Mouse (Mus musculus): Measurements from ENCODE around the gene Pgd. TPM values are rescaled to one million over a fixed set of nuclear protein-coding genes. Genes with fewer than 3 reads are reported as not detected.

Gene Pgd
- polyA plus RNA-seq, 1 experiment from 2014 or later, result 91.1 TPM

DNA sequence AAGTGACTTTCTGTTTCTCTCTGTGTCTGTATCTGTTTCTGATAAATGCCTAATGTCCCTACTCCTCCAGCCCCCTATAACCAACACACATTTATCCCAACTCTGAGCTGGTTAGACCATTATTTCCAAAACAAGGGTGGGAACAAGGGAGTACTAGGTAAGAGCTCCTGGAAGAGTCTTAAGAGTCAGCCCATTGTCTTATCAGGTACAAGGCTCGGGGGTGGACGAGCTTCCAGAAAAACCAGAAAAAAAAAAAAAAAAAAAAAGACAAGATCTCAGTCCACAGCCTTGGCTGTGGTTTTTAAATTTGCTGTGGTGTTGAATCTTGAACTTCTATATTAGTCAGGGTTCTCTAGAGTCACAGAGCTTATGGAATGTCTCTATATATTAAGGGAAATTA, 1.4 kb upstream of the Pgd start:
- Histone ChIP-seq H3K4me2 (peak overlapping the region; percentile 79), H3K9ac (no peak overlapping the region)
- 40% methylated on average over 2 of the region's 2 CpGs for WGBS

DNA sequence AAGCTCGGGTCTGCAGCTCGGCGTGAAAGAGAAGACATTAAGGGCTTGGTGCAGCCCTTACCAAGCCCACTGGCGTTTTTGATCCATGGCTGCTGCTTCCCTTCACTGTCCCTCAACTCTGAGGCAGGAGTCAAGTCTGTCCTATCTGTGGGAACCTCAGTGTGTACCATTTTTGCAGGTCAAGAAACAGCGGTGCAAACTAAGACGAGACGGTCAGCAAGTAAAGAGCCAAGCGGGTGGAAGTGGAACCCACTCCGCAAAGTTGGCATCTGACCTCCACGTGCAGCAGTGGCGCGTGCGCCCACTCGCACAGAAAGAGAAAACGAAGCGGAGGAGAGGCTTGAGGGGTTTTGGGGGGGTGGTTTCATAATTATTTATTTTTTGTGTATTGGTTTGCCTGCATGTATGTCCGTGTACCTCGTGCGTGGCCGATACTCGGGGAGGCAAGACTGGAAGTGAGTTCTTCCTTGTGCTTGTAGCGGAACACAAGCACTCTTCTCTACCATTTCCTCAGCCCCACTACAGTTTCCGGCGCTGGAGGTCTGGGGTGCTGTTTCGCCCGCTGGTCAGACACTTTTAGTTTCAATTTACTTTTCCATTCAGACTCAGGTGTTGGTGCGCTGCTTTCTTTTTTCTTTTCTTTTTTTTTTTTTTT, 513 bp upstream of the Pgd start:
- WGBS, result 1% methylated on average over 27 of the region's 27 CpGs
- Histone ChIP-seq H3K9ac (peak overlapping the region; percentile 69), H3K9me3 (replicated peaks) (no peaks in the 10 kb centered on the region), H3K27me3 (replicated peaks) (no peaks in the 10 kb centered on the region), H3K4me2 (peak overlapping the region; percentile 79), H3K27ac (ENCODE audit: poor library complexity, severe bottlenecking) (peak overlapping the region; percentile 57; the same call in 1 of the 2 replicates), H3K4me1 (replicated peaks) (peaks cover 31% of the 10 kb centered on the region), H3K36me3 (peaks cover 30% of the 10 kb centered on the region), H3K4me3 (peak overlapping the region; percentile 92)
- ATAC-seq (ENCODE audit: insufficient number of reproducible peaks, low FRiP score), result peak; percentile 40; the same call in 1 of the 2 replicates

More for the DNA sequence above, 1.4 kb upstream of the Pgd start:
- ATAC-seq (ENCODE audit: insufficient number of reproducible peaks, low FRiP score), result no peak
- no peak overlapping the region for H3K4me3 ChIP-seq
- H3K36me3 ChIP-seq, result peaks cover 22% of the 10 kb centered on the region
- H3K27ac ChIP-seq (ENCODE audit: poor library complexity, severe bottlenecking), result no peak overlapping the region
- no peaks in the 10 kb centered on the region for H3K27me3 ChIP-seq (replicated peaks)
- H3K9me3 ChIP-seq (replicated peaks), result no peaks in the 10 kb centered on the region
- H3K4me1 ChIP-seq (replicated peaks), result peaks cover 33% of the 10 kb centered on the region

DNA sequence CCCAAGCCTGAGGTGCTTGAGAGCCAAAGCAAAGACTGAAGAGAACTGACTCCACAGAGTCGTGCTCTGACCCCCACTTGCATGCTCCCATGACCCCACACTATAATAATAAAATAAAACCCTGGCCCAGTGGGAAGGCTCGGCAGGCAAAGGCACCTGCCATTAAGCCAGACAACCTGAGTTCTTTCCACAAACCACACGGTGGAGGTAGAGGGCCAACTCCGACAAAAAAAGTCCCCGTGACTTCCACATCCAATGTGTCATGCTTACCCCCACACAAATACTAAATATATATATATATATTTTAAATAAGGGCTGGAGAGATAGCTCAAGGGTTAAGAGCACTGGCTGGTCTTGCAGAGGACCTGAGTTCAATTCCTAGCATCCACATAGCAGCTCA, 2.4 kb downstream of the Pgd start:
- H3K27ac ChIP-seq (ENCODE audit: poor library complexity, severe bottlenecking), result no peak overlapping the region
- WGBS, result 67% methylated on average over 5 of the region's 5 CpGs
- peaks cover 26% of the 10 kb centered on the region for H3K4me1 ChIP-seq (replicated peaks)
- H3K4me3 ChIP-seq, result no peak overlapping the region
- no peak overlapping the region for H3K9ac ChIP-seq
- no peak overlapping the region for H3K4me2 ChIP-seq
- peaks cover 58% of the 10 kb centered on the region for H3K36me3 ChIP-seq
- no peaks in the 10 kb centered on the region for H3K9me3 ChIP-seq (replicated peaks)
- ATAC-seq (ENCODE audit: insufficient number of reproducible peaks, low FRiP score), result no peak
- H3K27me3 ChIP-seq (replicated peaks), result no peaks in the 10 kb centered on the region

DNA sequence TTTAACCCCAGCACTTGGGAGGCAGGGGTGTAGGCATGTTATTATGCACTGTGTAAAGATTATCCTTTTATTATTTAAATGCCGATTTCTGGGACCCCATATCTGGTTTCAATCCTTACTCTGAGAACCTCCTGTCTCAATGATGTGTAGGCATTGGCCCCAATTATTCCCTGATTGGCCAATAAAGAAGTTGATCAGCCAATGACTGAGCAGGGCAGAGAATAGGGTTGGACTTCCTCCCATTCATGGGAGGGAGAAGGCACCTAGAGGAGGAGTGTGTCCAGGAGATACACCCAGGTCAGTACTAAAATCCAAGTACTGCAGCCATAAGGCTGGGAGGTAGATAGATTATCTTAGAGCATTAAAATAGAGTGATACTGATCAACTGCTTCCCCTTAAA, 3.4 kb downstream of the Pgd start:
- Histone ChIP-seq H3K27me3 (replicated peaks) (no peaks in the 10 kb centered on the region), H3K9me3 (replicated peaks) (no peaks in the 10 kb centered on the region), H3K4me1 (replicated peaks) (peaks cover 26% of the 10 kb centered on the region), H3K4me2 (no peak overlapping the region), H3K36me3 (peaks cover 68% of the 10 kb centered on the region), H3K27ac (ENCODE audit: poor library complexity, severe bottlenecking) (no peak overlapping the region), H3K9ac (no peak overlapping the region), H3K4me3 (no peak overlapping the region)
- 86% methylated on average over 1 of the region's 1 CpGs for WGBS
- no peak for ATAC-seq (ENCODE audit: insufficient number of reproducible peaks, low FRiP score)

DNA sequence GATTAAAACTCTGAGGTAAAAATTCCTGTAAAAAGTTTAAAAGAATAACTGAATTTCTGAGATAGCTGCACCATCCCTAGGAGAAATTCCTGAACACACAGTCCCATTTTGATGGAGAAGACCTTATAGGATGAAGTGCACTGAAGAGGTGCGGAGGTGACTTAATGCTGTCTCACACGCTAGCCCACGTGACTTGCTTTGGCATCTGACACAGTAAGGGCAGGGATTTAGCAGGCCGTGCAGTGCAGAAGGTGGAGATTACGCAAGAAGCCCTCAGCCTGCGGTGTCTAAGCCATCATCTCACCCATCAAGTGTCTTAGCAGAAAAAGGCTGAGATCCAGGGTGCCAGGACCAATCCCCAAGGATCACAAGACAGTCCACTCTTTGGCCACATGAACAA, 5.4 kb downstream of the Pgd start:
- Histone ChIP-seq H3K9ac (no peak overlapping the region), H3K4me1 (replicated peaks) (peaks cover 21% of the 10 kb centered on the region), H3K4me2 (no peak overlapping the region), H3K27ac (ENCODE audit: poor library complexity, severe bottlenecking) (no peak overlapping the region), H3K4me3 (no peak overlapping the region), H3K9me3 (replicated peaks) (no peaks in the 10 kb centered on the region), H3K27me3 (replicated peaks) (no peaks in the 10 kb centered on the region), H3K36me3 (peaks cover 88% of the 10 kb centered on the region)
- ATAC-seq (ENCODE audit: insufficient number of reproducible peaks, low FRiP score), result no peak
- WGBS, result 93% methylated on average over 6 of the region's 6 CpGs

DNA sequence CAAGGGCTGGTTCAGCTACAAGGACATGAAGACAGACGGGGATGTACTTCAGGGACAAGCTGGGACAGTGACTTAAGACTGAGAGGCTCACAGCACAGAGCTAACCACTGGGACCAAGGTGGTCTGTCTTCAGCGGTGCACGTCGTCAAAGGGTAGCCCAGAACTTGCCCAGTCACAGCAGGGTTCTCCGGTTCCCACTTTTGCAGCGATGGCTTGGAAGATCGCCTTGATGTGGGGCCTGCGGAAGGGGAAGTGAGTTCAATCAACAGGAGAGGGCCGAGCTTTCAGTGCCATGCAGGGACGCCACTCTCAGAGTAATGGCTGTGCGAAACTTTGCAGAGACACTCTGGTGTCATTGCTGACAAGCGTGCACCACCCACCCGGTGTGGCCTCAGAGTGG, 6.7 kb downstream of the Pgd start:
- H3K4me1 ChIP-seq (replicated peaks), result peaks cover 12% of the 10 kb centered on the region
- no peaks in the 10 kb centered on the region for H3K27me3 ChIP-seq (replicated peaks)
- peaks cover 3% of the 10 kb centered on the region; the same call in 1 of the 2 replicates for H3K9me3 ChIP-seq (replicated peaks)
- H3K36me3 ChIP-seq, result peaks cover 97% of the 10 kb centered on the region
- H3K27ac ChIP-seq (ENCODE audit: poor library complexity, severe bottlenecking), result no peak overlapping the region
- no peak overlapping the region for H3K9ac ChIP-seq
- no peak overlapping the region for H3K4me3 ChIP-seq
- WGBS, result 89% methylated on average over 13 of the region's 13 CpGs
- ATAC-seq (ENCODE audit: insufficient number of reproducible peaks, low FRiP score), result no peak
- no peak overlapping the region for H3K4me2 ChIP-seq

DNA sequence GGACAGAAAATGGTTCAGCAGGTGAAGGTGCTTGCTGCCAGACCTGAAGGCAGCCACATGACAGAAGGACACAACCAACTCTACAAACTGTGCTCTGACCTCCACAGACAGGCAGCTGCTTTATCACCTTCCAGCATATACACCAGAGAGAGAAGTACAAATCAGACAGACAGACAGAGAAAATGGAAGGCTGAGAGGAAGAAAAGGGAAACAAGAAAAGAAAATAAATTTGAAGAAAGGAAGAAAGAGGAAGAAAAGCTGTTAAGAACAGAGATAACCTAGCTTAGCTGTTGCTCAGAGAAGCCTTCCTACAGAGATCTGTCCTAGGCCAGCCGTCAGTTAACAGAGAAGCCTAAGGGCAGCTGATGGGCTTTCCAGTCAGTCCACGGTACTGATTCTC, 7.4 kb downstream of the Pgd start:
- Histone ChIP-seq H3K27me3 (replicated peaks) (no peaks in the 10 kb centered on the region), H3K9ac (no peak overlapping the region), H3K4me1 (replicated peaks) (peaks cover 11% of the 10 kb centered on the region; the same call in 1 of the 2 replicates), H3K36me3 (peaks cover 97% of the 10 kb centered on the region), H3K4me2 (no peak overlapping the region), H3K27ac (ENCODE audit: poor library complexity, severe bottlenecking) (no peak overlapping the region), H3K9me3 (replicated peaks) (peaks cover 5% of the 10 kb centered on the region; the same call in 1 of the 2 replicates), H3K4me3 (no peak overlapping the region)
- 80% methylated on average over 2 of the region's 2 CpGs for WGBS
- no peak for ATAC-seq (ENCODE audit: insufficient number of reproducible peaks, low FRiP score)

DNA sequence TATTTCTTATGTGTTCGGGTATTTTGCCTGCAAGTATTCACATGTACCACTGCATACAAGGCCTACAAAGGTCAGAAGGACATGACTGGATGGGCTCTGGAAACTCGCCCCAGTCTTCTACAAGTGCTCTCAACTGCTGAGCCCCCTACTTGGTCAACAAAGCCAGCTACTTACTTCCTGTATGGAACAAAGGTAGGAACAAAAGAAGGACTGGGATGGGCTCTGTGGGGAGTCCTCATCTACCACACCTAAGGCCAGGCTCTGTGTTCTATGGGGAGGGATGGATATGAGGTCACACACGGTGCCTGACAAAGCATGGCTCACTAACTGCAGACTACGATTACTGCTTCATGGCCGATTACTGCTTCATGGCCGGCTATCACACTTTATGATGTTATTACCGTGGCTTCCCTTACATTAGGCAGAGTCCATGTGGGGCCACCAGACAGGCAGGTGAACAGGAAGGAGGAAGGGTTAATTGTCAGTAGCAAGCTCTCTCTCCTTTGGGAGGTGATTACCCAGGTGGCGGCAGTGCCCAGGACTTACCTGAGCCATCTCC, 9.1 kb downstream of the Pgd start:
- H3K36me3 ChIP-seq, result peaks cover 99% of the 10 kb centered on the region
- H3K9ac ChIP-seq, result no peak overlapping the region
- H3K4me3 ChIP-seq, result no peak overlapping the region
- H3K27ac ChIP-seq (ENCODE audit: poor library complexity, severe bottlenecking), result no peak overlapping the region
- no peak overlapping the region for H3K4me2 ChIP-seq
- H3K9me3 ChIP-seq (replicated peaks), result peaks cover 5% of the 10 kb centered on the region; the same call in 1 of the 2 replicates
- ATAC-seq (ENCODE audit: insufficient number of reproducible peaks, low FRiP score), result no peak
- H3K27me3 ChIP-seq (replicated peaks), result no peaks in the 10 kb centered on the region
- 91% methylated on average over 8 of the region's 8 CpGs for WGBS
- H3K4me1 ChIP-seq (replicated peaks), result no peaks in the 10 kb centered on the region

DNA sequence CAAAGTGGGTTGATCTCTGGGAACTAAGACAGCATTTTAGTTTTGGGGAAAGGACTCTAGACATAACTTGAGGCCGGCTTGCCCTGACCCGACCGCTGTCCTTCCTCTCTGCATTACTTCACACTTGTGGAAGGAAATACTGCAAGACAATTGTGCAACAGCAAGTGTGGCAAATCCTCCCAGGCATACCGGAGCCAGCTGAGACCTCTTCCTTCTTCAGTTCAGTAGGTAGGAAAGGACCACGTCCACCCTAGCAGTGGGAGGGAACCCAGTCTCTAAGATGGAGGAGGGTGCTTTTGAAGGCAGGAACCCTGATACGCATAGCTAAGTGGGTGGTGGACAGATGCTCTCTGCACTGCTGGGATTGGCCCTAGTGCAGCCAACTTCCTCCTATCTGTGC, 10.9 kb downstream of the Pgd start:
- Histone ChIP-seq H3K36me3 (peaks cover 99% of the 10 kb centered on the region), H3K4me1 (replicated peaks) (no peaks in the 10 kb centered on the region), H3K9me3 (replicated peaks) (peaks cover 5% of the 10 kb centered on the region; the same call in 1 of the 2 replicates), H3K9ac (no peak overlapping the region), H3K27me3 (replicated peaks) (no peaks in the 10 kb centered on the region), H3K27ac (ENCODE audit: poor library complexity, severe bottlenecking) (no peak overlapping the region), H3K4me3 (no peak overlapping the region), H3K4me2 (no peak overlapping the region)
- 95% methylated on average over 6 of the region's 6 CpGs for WGBS
- no peak for ATAC-seq (ENCODE audit: insufficient number of reproducible peaks, low FRiP score)

DNA sequence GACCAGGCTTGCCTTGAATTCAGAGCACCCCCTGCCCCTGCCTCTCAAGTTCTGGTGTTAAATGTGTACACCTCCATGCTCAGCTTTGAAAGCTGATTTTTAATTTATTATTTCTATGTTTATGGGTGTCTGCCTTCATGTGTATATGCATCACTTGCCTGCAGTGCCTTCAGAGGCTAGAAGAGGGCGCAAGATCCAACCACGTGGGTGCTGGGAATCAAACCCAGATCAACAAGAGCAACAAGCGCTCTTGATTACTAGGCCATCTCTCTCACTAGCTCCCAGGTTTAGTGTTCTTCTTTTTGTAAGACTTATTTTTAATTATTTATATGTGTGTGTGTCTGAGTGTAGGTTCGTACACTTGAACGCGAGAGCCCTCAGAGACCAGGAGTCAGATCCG, 11.7 kb downstream of the Pgd start:
- no peak overlapping the region for H3K4me2 ChIP-seq
- WGBS, result 95% methylated on average over 7 of the region's 7 CpGs
- H3K9me3 ChIP-seq (replicated peaks), result peaks cover 5% of the 10 kb centered on the region; the same call in 1 of the 2 replicates
- no peak overlapping the region for H3K27ac ChIP-seq (ENCODE audit: poor library complexity, severe bottlenecking)
- ATAC-seq (ENCODE audit: insufficient number of reproducible peaks, low FRiP score), result no peak
- no peaks in the 10 kb centered on the region for H3K27me3 ChIP-seq (replicated peaks)
- peaks cover 99% of the 10 kb centered on the region for H3K36me3 ChIP-seq
- no peak overlapping the region for H3K4me3 ChIP-seq
- no peaks in the 10 kb centered on the region for H3K4me1 ChIP-seq (replicated peaks)
- H3K9ac ChIP-seq, result no peak overlapping the region

DNA sequence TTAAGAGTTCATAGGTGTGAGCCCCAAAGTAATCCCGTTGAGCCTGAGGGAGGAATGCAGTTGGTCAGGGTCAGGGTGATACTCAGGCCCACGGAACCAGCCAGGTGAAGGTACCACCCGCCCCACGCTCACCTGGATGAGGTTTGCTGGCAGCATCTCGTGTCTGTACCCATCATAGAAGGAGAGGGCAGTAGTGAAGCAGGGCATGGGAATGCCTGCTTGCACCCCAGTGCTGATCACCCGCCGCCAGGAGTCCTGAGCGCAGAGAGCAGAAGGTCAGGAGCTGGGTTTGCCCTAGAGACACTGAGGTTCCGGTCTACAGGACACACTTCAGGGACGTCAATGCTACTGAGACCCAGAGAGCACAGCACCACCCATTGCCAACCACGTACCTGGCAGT, 15.8 kb downstream of the Pgd start:
- WGBS, result 88% methylated on average over 11 of the region's 11 CpGs
- Histone ChIP-seq H3K36me3 (peaks cover 63% of the 10 kb centered on the region), H3K9ac (no peak overlapping the region), H3K27ac (ENCODE audit: poor library complexity, severe bottlenecking) (no peak overlapping the region), H3K27me3 (replicated peaks) (no peaks in the 10 kb centered on the region), H3K4me3 (no peak overlapping the region), H3K9me3 (replicated peaks) (peaks cover 5% of the 10 kb centered on the region; the same call in 1 of the 2 replicates), H3K4me2 (no peak overlapping the region), H3K4me1 (replicated peaks) (peaks cover 11% of the 10 kb centered on the region; the same call in 1 of the 2 replicates)
- ATAC-seq (ENCODE audit: insufficient number of reproducible peaks, low FRiP score), result no peak
